Mouse (Mus musculus) left cerebral cortex, adult 11 months (tissue): ENCODE results near the gene Fam43a.

Experiments used
- DNase-seq: peaks from one replicate; pipeline ENCODE4 v3.0.0; 2022; ENCODE audit warnings: low spot score

Fam43a gene

DNA sequence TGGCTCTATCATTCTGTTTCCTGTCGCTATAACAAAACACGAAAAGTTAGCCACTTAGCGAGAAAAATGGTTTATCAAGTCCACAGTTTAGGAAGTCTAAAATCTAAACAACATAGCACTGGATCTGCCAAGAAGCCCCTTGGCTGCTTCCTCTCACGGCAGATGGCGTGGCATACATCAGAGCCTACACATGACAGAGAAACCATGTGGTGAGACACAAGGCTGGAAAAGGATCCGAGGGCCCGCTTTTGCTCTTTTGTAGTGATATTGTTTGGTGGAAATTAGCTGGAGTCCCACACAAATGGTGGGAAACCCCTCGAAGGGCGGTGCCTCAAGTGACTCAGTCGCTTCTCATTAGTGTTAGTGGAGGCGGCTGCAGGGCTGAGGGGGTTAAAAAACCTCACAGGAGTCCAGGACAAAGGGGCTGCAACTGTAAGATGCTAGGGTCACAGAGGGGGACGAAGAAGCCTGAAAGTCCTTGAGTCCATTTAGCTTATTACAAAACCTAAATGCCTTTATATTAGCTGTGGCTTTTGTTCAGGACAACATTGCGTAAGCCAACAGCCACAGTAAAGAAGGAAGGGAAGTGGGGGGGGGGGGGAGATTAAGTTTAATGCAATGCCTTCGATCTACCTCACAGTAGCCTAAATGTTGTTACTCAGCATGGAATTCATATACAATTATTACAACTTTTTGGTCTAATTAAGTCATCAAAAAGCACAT, 3.5 kb upstream of the Fam43a start:
- no peak for DNase-seq

- DNase-seq, result peak; percentile 83
Measured at GRCm38 (mm10) chr16:30596959-30597681, 2.4 kb upstream of the Fam43a start.

DNA sequence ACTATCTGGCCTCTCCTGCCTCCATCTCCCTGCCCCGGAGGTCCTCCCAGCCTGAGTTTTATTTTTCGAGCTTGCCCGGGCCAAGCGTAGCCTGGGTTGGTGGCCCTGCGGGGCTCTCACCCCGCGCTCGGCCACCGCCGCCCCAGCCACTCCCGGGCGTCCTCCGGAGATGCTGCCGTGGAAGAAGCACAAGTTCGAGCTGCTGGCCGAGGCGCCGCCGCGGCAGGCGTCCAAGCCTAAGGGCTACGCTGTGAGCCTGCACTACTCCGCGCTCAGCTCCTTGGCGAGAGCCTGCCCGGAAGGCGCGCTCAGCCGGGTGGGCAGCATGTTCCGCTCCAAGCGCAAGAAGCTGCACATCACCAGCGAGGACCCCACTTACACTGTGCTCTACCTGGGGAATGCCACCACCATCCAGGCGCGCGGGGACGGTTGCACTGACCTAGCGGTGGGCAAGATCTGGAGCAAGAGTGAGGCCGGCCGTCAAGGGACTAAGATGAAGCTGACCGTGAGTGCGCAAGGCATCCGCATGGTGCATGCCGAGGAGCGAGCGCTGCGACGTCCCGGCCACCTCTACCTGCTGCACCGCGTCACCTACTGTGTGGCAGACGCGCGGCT, 1.0 kb downstream of the Fam43a start:
- no peak for DNase-seq

GRCm38 (mm10) chr16:30601046-30601832, 1.7 kb downstream of the Fam43a start:
- DNase-seq, result no peak

- DNase-seq, result no peak
Measured at GRCm38 (mm10) chr16:30601946-30602345, 2.4 kb downstream of the Fam43a start.

- no peak for DNase-seq
Measured at GRCm38 (mm10) chr16:30602684-30603530, 3.4 kb downstream of the Fam43a start.

- no peak for DNase-seq
Measured at GRCm38 (mm10) chr16:30603531-30603842, 4.0 kb downstream of the Fam43a start.

DNA sequence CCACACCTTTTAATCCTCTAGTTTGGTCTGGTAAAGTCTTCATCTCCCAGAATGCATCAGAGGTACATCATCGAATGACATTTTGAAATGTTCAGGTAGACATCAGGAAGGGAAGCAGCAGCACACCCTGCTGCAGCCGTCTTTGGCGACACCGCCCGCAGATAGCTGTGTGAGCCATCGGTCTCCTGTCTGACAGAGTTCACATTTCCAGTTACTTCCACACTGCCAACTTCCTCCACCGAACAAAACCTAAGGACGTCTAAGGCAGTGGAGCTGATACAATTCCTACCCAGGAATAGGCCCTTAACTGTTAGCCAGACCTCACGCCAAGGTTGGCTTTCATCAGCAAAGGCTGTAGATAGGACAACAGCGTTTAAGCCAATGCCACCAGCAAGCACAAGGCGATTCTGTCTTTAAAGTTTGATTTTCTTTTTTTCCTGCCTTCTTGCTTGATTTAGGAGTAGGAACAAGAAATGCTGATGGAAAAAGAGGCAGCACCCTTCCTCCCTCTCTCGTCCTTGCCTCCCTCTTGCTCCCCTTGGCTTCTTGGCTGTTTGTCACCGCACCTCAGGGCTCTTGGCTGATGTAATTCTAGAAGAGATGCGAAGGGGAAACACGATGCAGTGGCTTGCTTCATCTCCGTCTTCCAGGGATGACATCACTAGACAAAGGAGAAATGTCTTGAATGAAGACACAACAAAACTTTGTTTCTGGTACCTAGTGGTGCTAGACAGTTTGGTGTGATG, 4.7 kb downstream of the Fam43a start:
- DNase-seq, result no peak

GRCm38 (mm10) chr16:30604807-30605137, 5.2 kb downstream of the Fam43a start:
- DNase-seq, result no peak

DNA sequence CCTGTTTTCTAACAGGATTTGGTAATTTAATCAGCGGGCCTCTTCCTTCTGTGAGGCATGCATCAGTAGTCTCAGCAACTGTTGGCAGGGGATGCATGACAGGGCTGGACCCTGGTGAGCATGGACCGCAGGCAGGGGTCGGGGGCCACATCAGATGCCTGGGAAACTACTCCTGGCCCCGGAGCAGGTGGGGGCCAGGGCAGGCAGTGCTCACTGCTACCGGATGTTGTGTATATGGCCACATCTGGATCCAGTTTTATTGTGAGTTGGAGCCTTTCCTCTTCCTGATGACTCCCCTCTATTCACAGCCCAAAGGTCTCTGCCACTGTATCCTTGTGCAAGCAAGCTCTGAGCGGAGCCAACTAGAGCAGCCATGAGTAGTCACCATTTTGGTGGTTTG, 6.0 kb downstream of the Fam43a start:
- DNase-seq, result no peak

DNA sequence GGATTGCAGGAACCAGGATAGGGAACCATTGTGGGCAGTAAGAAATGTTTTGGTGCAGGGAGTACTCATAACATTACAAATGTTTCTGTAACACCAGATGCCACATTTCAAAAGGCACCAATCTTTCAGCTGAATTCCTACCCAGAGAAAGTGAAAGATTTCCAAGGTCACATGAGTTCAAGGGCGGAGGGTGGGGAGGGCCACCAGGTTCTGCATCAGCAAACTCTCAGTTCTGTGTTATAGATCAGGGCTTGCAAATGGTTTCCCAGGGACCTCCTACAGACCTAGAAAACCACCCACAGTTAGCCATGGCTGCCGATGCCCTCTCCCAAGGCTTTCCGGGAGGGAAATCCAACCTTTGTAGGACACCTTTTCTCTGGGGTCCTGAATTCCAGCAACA, 8.3 kb downstream of the Fam43a start:
- no peak for DNase-seq

- no peak for DNase-seq
Measured at GRCm38 (mm10) chr16:30611331-30611730, 11.8 kb downstream of the Fam43a start.

DNA sequence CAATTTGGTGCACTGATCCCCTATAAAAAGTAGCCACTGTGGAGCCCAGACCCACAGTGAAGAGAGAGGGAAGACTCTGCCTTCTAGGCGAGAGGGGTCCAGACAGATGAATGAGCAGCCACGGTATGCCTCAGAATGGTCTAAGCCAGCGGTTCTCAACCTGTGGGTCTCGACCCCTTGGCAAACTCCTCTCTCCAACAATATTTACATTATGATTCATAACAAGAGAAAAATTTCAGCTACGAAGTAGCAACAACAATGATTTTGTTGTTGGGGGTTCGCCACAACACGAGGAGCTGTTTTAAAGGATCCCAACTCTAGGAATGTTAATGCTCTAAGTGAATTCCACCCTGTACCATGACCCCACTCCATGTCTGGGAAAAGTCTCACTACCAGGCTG, 13.6 kb downstream of the Fam43a start:
- no peak for DNase-seq

GRCm38 (mm10) chr16:30614122-30614521, 14.6 kb downstream of the Fam43a start:
- no peak for DNase-seq

DNA sequence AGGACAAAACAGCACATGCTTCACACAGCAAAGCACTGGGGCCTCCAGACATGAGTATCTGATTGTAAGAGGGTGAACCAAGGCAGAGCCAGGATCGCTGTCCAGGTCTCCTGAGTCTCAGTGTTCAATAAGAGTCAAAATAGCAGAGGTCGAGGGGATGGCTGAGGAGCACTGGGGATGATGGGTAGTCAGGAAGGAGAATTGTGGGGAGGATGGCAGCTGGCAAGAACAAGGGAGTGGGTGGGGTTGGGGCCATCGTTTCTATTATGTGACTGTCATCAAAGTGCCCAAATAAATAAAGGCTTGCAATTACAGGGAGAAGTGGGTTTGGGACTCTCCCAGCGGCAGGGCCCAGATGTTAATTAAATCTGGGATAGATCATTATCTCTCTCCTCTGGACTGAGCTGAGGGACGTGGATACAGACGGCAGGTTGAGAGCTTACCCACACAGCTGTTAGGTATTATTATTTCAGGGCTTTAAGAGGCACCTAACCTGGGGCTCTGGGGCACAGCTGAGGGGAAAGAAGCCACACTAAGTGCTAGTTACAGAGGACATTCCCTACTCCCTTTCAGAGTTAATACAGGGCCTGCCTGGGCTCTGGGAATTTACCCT, 15.3 kb downstream of the Fam43a start:
- no peak for DNase-seq

DNA sequence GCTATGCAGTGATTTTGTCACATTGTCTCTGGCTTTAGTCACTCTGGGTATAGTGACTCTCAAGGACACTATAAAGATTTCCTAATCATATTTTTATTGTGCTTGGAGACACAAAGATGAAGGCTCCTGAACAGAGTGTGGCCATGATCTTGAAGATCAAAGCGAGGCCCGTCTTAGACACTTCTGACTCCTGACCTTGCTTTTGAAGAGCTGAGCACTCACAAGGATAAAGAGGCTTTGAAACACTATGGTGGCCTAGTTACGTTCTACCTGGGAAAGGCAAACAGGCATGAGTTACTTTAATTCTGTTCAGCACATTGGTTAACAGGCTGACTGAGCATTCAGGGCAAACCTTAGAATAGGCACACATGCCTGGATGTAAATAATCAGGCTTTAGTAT, 16.8 kb downstream of the Fam43a start:
- DNase-seq, result no peak

DNA sequence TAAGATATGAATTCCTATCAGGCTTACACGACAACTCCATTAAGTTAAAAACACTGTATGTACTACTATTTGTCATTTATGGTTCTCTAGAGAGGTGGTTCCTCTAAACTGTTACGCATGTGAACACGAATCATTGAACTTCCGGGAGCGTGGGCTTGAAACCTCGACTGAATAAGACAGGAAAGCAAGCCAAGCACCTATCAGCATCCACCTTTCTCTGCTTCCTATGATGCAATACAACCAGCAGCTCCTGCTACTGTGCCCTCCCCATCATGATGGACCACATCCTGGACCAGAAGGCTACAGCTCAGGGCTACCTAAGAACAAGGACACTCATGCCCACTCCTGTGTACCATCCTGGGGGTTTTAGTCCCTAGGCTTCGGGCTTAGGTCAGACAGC, 24.1 kb downstream of the Fam43a start:
- DNase-seq, result no peak

DNA sequence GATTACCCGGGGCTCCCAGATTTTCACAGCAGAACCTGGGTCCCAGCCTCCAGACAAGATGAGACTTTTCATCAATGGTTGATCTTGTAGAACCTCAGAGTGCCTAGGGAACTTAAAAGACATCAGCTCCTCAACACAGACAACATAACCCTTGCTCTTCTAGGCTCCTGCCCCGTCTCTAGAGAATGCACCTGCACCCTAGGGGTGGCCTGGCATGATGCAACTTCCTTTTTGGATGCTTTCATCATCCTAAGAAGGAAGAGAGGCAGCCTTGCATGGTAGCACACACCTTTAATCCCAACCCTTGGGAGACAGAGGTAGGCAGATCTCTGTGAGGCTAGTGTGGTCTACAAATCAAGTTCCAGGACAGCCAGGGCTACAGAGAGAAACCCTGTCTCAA, 25.1 kb downstream of the Fam43a start:
- no peak for DNase-seq

- no peak for DNase-seq
Measured at GRCm38 (mm10) chr16:30627586-30628337, 28.2 kb downstream of the Fam43a start.

GRCm38 (mm10) chr16:30628401-30628800, 28.9 kb downstream of the Fam43a start:
- DNase-seq, result no peak
